Mouse (Mus musculus): ENCODE measurements at regions not wholly inside any gene's neighbourhood (a gene's known extent, or its start where the extent isn't known, plus 50 kb on each side); places are given as distances from the start of the nearest gene placed in this dataset.

DNA sequence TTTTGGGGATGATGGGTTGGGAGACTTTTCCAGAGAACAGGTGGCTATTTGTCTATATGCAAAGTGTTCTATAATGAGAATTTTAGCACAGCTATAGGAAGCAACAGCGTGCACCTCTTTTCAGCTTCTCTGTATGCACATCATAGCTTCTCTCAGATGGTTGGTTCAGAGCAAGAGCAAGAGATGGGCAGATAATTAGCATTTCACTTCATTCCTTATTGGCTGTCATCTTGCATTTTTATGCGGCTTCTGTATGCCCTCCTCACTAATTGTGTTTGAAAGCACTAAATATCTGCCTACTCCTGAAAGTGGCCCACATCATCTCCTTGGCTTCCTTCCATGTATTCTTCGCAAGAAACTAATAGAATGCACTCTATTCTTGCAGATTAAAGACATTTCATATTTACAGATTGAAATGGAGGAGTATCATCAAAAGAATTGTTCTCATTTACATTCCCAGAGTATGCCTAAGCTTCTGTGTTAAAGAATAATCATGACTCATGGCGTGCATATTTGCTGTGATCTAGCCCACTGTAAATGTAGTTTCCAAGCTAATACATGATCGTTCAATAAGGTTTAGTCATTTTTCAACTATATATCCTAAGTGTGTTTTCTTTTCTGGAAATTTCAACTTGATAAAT is 934.9 kb upstream of the Jmjd1c start:
- no peak overlapping the region for H3K4me3 ChIP-seq (ENCODE audit: low read length)
- no peak overlapping the region for H3K27ac ChIP-seq
- WGBS: 61% methylated on average over 5 of the region's 5 CpGs
- no peak overlapping the region for H3K4me2 ChIP-seq (ENCODE audit: low read depth, low read length)
- no peak for TF ChIP-seq CTCF (IDR thresholded peaks at IDR 0.05; ENCODE audit: low read depth)
- no peaks in the 10 kb centered on the region for H3K9me3 ChIP-seq (ENCODE audit: low read length)
- H3K4me1 ChIP-seq (ENCODE audit: insufficient read depth, low read length): no peaks in the 10 kb centered on the region
- DNase-seq (ENCODE audit: low spot score) (no peak), ATAC-seq (no peak)
- no peak overlapping the region for H3K9ac ChIP-seq (replicated peaks; ENCODE audit: low read length)
- no peaks in the 10 kb centered on the region for H3K27me3 ChIP-seq (ENCODE audit: insufficient read depth, low read length)
- no peaks in the 10 kb centered on the region for H3K36me3 ChIP-seq (ENCODE audit: insufficient read depth, low read length)

DNA sequence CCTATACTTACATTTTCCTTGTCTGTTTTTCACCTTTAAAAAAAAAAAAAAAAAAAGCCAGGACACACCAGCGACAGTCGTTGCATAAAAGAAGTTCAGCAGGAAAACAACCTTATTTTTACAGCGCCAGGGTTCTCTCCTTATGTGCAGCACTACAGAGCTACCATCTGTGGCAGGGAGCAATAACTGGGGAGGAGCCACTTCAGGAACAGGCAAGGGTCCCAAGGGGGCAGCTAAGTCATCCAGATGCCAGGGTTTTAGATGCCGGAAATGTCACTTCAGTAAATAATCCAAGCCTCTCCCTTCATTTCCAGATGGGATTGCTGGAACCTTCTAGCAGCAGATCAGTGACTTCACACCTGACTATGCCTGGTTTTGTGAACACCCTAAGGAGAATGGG is 923.1 kb upstream of the Jmjd1c start:
- Histone ChIP-seq H3K4me3 (ENCODE audit: low read length) (no peak overlapping the region), H3K27me3 (ENCODE audit: insufficient read depth, low read length) (no peaks in the 10 kb centered on the region), H3K4me1 (ENCODE audit: insufficient read depth, low read length) (no peaks in the 10 kb centered on the region), H3K4me2 (ENCODE audit: low read depth, low read length) (no peak overlapping the region), H3K36me3 (ENCODE audit: insufficient read depth, low read length) (no peaks in the 10 kb centered on the region), H3K9me3 (ENCODE audit: low read length) (no peaks in the 10 kb centered on the region), H3K27ac (no peak overlapping the region), H3K9ac (replicated peaks; ENCODE audit: low read length) (no peak overlapping the region)
- TF ChIP-seq CTCF (IDR thresholded peaks at IDR 0.05; ENCODE audit: low read depth): no peak
- 47% methylated on average over 4 of the region's 4 CpGs for WGBS
- ATAC-seq: peak; percentile 51; the same call in 1 of the 2 replicates
- peak; percentile 31 for DNase-seq (ENCODE audit: low spot score)

- Histone ChIP-seq H3K4me3 (ENCODE audit: low read length) (no peak overlapping the region), H3K27me3 (ENCODE audit: insufficient read depth, low read length) (no peaks in the 10 kb centered on the region), H3K4me1 (ENCODE audit: insufficient read depth, low read length) (no peaks in the 10 kb centered on the region), H3K9me3 (ENCODE audit: low read length) (no peaks in the 10 kb centered on the region), H3K27ac (no peak overlapping the region), H3K4me2 (ENCODE audit: low read depth, low read length) (no peak overlapping the region), H3K36me3 (ENCODE audit: insufficient read depth, low read length) (no peaks in the 10 kb centered on the region), H3K9ac (replicated peaks; ENCODE audit: low read length) (no peak overlapping the region)
- ATAC-seq: no peak
- no peak for DNase-seq (ENCODE audit: low spot score)
- no peak for TF ChIP-seq CTCF (IDR thresholded peaks at IDR 0.05; ENCODE audit: low read depth)
- WGBS: 39% methylated on average over 3 of the region's 3 CpGs
Measured at GRCm38 (mm10) chr10:66177318-66177717, 918.6 kb upstream of the Jmjd1c start.

GRCm38 (mm10) chr10:66181231-66181630 is 914.7 kb upstream of the Jmjd1c start:
- TF ChIP-seq CTCF (IDR thresholded peaks at IDR 0.05; ENCODE audit: low read depth): no peak
- H3K4me2 ChIP-seq (ENCODE audit: low read depth, low read length): no peak overlapping the region
- H3K9me3 ChIP-seq (ENCODE audit: low read length): no peaks in the 10 kb centered on the region
- no peaks in the 10 kb centered on the region for H3K27me3 ChIP-seq (ENCODE audit: insufficient read depth, low read length)
- H3K36me3 ChIP-seq (ENCODE audit: insufficient read depth, low read length): no peaks in the 10 kb centered on the region
- no peak overlapping the region for H3K27ac ChIP-seq
- H3K9ac ChIP-seq (replicated peaks; ENCODE audit: low read length): no peak overlapping the region
- no peaks in the 10 kb centered on the region for H3K4me1 ChIP-seq (ENCODE audit: insufficient read depth, low read length)
- H3K4me3 ChIP-seq (ENCODE audit: low read length): no peak overlapping the region
- DNase-seq (ENCODE audit: low spot score) (peak; percentile 63), ATAC-seq (peak; percentile 55)
- 63% methylated on average over 2 of the region's 2 CpGs for WGBS

GRCm38 (mm10) chr10:66183069-66183468 is 912.9 kb upstream of the Jmjd1c start:
- Histone ChIP-seq H3K27me3 (ENCODE audit: insufficient read depth, low read length) (no peaks in the 10 kb centered on the region), H3K27ac (no peak overlapping the region), H3K9me3 (ENCODE audit: low read length) (no peaks in the 10 kb centered on the region), H3K9ac (replicated peaks; ENCODE audit: low read length) (no peak overlapping the region), H3K36me3 (ENCODE audit: insufficient read depth, low read length) (no peaks in the 10 kb centered on the region), H3K4me3 (ENCODE audit: low read length) (no peak overlapping the region), H3K4me1 (ENCODE audit: insufficient read depth, low read length) (no peaks in the 10 kb centered on the region; the same call in 1 of the 2 replicates), H3K4me2 (ENCODE audit: low read depth, low read length) (no peak overlapping the region)
- ATAC-seq (no peak), DNase-seq (ENCODE audit: low spot score) (no peak)
- WGBS: 62% methylated on average over 2 of the region's 2 CpGs
- no peak for TF ChIP-seq CTCF (IDR thresholded peaks at IDR 0.05; ENCODE audit: low read depth)

DNA sequence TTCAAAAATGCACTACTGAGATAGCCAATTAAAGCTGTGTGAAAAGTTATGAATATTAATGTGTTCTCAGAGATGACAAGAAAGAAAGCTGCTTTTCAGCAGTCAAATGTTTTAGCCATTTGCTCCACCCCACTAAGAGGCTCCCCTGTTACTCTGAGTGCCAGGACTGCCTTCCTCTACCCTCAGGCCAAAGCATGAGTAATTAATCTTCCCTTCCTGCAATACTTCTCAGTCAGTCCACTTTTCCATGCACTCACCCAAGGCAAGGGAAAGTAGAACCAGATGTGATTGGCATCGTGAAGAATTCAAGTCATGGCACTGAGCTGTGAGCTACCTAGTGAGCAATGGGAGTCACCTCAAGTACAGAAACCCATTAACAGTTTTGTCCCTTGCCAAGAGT is 908.9 kb upstream of the Jmjd1c start:
- no peak overlapping the region for H3K9ac ChIP-seq (replicated peaks; ENCODE audit: low read length)
- TF ChIP-seq CTCF (IDR thresholded peaks at IDR 0.05; ENCODE audit: low read depth): no peak
- H3K27ac ChIP-seq: no peak overlapping the region
- DNase-seq (ENCODE audit: low spot score) (no peak), ATAC-seq (no peak)
- H3K9me3 ChIP-seq (ENCODE audit: low read length): no peaks in the 10 kb centered on the region
- H3K27me3 ChIP-seq (ENCODE audit: insufficient read depth, low read length): no peaks in the 10 kb centered on the region
- H3K4me3 ChIP-seq (ENCODE audit: low read length): no peak overlapping the region
- no peaks in the 10 kb centered on the region for H3K36me3 ChIP-seq (ENCODE audit: insufficient read depth, low read length)
- 35% methylated on average over 1 of the region's 1 CpGs for WGBS
- no peaks in the 10 kb centered on the region; the same call in 1 of the 2 replicates for H3K4me1 ChIP-seq (ENCODE audit: insufficient read depth, low read length)
- H3K4me2 ChIP-seq (ENCODE audit: low read depth, low read length): no peak overlapping the region

- no peak for ATAC-seq
- Histone ChIP-seq H3K27ac (no peak overlapping the region), H3K4me3 (ENCODE audit: low read length) (no peak overlapping the region), H3K36me3 (ENCODE audit: insufficient read depth, low read length) (no peaks in the 10 kb centered on the region), H3K4me1 (ENCODE audit: insufficient read depth, low read length) (no peaks in the 10 kb centered on the region), H3K9ac (replicated peaks; ENCODE audit: low read length) (no peak overlapping the region), H3K27me3 (ENCODE audit: insufficient read depth, low read length) (no peaks in the 10 kb centered on the region), H3K9me3 (ENCODE audit: low read length) (no peaks in the 10 kb centered on the region), H3K4me2 (ENCODE audit: low read depth, low read length) (no peak overlapping the region)
- 43% methylated on average over 4 of the region's 4 CpGs for WGBS
- no peak for TF ChIP-seq CTCF (IDR thresholded peaks at IDR 0.05; ENCODE audit: low read depth)
- no peak for DNase-seq (ENCODE audit: low spot score)
Measured at GRCm38 (mm10) chr10:66201115-66201514, 894.8 kb upstream of the Jmjd1c start.
